Mouse (Mus musculus) splenic B cell, adult 2 months (primary cell): ENCODE results near the gene Ppp1r14a.

ENCODE experiments used
- DNase-seq: peaks from one replicate; pipeline ENCODE4 v3.0.0-alpha.2; 2011; ENCODE audit warnings: low read depth, low spot score
- H3K27me3 ChIP-seq: 2 replicates; pipeline ENCODE4 v1.6.1; 2012; ENCODE audit warnings: mild to moderate bottlenecking, low read length, moderate library complexity, mixed read lengths; ENCODE audit not compliant: control insufficient read depth, poor library complexity, insufficient read depth, severe bottlenecking
- H3K36me3 ChIP-seq: 2 replicates; pipeline ENCODE4 v1.6.1; 2012; ENCODE audit warnings: mild to moderate bottlenecking, low read length, moderate library complexity, mixed read lengths; ENCODE audit not compliant: control insufficient read depth, poor library complexity, insufficient read depth, severe bottlenecking

Ppp1r14a gene

DNA sequence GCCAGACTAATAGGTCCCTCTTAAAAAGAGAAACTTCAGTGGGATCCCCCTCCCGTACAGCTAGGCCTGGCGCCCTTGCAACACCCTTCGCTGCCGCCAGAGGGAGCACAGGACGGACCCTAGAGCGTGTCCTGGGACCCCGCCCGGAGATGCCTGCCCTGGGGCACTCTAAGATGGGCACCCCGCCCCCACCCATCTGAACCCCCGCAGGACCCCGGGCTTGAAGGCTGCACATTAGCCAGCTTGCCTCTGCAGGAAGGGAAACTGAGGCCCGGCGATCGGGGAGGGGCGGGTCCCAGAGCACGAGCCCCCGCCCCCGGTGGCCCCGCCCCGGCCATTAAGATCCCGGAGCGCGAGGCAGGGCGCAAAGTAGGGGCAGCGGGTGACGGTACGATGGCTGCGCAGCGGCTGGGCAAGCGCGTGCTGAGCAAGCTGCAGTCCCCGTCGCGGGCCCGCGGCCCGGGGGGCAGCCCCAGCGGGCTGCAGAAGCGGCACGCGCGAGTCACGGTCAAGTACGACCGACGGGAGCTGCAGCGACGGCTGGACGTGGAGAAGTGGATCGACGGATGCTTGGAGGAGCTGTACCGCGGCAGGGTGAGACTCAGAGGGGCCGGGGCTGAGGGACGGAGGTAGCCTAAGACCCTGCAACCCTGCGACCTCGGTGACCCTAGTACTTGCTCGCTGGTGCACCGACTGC lies at the start of gene Ppp1r14a:
Ppp1r14a (plus strand) TSS at position 367 of the 697 bp plus-strand sequence.
- H3K27me3 ChIP-seq, result no peaks in the 10 kb centered on the region
- DNase-seq, result peak; percentile 70
- no peaks in the 10 kb centered on the region for H3K36me3 ChIP-seq

GRCm38 (mm10) chr7:29244732-29245416 lies 44.2 kb upstream of the Ppp1r14a start:
- DNase-seq, result peak; percentile 60
- no peaks in the 10 kb centered on the region for H3K36me3 ChIP-seq

GRCm38 (mm10) chr7:29246015-29246414 lies 43.1 kb upstream of the Ppp1r14a start:
- DNase-seq, result no peak
- Histone ChIP-seq H3K36me3 (no peaks in the 10 kb centered on the region), H3K27me3 (no peaks in the 10 kb centered on the region)

More at GRCm38 (mm10) chr7:29244732-29245416, 44.2 kb upstream of the Ppp1r14a start:
- H3K27me3 ChIP-seq, result no peaks in the 10 kb centered on the region

DNA sequence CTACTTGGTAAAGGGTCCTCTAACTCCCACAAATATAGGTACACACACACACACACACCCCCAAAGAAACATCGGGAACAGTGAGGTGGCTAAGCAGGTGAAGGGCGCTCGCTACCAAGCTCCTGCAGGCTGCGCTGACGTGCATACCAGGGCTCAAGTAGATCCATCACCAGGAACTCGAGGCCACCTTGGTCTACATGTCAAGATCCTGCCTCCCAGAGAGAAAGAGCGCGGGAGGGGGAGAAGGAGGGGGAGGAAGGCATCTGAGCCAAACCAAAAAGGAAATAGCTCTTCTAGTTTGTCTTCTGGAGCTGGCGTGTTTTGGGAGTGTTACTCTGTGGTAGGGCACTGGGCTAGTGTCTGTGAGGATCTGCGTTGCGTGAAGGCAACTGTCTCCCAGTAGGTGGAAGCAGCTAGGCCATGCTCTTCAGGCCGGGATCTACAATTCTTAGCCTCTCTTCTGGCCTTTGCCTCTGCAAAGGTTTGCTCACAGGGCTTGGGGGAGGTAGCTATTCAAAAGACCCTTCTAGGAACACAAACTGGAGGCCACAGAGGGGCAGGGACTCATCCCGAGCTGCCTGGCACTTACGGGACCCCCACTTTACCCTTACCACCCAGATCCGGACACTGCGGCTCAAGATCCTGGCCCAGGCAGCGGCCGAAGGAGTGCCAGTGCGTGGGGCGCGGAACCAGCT lies 42.3 kb upstream of the Ppp1r14a start:
- no peaks in the 10 kb centered on the region for H3K36me3 ChIP-seq
- no peaks in the 10 kb centered on the region for H3K27me3 ChIP-seq
- DNase-seq, result no peak

- Histone ChIP-seq H3K27me3 (no peaks in the 10 kb centered on the region), H3K36me3 (no peaks in the 10 kb centered on the region)
- DNase-seq, result peak; percentile 82
These were observed 41.8 kb upstream of the Ppp1r14a start for GRCm38 (mm10) chr7:29247314-29247700.

DNA sequence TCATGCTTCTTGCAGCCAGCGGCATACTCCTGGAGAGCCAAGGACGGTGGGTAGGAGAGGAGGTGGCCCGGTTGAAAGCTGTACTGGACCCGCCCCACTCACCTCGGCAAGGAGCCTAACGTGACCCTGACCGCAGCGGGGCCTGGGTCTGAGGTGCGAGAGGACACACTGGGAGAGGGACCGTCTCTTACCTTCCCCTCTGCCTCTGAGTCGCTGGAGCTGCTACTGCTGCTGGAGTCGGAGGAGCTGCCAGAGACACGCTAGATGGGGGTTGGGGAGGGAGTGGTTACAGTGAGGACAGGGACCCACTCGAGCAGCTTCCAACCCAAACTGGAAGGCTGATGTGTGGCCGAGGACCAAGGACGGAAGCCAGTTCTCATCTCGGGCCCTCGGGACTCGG lies 41.4 kb upstream of the Ppp1r14a start:
- H3K36me3 ChIP-seq, result no peaks in the 10 kb centered on the region
- no peak for DNase-seq
- no peaks in the 10 kb centered on the region for H3K27me3 ChIP-seq

- DNase-seq, result peak; percentile 37
- Histone ChIP-seq H3K27me3 (no peaks in the 10 kb centered on the region), H3K36me3 (no peaks in the 10 kb centered on the region)
These were observed 40.8 kb upstream of the Ppp1r14a start, which contains the start of gene 2200002D01Rik for GRCm38 (mm10) chr7:29248261-29248841. TSS of gene 2200002D01Rik (minus strand) at chr7:29248466.

GRCm38 (mm10) chr7:29251166-29251565 lies 37.9 kb upstream of the Ppp1r14a start:
- H3K36me3 ChIP-seq, result no peaks in the 10 kb centered on the region
- no peak for DNase-seq
- no peaks in the 10 kb centered on the region for H3K27me3 ChIP-seq

DNA sequence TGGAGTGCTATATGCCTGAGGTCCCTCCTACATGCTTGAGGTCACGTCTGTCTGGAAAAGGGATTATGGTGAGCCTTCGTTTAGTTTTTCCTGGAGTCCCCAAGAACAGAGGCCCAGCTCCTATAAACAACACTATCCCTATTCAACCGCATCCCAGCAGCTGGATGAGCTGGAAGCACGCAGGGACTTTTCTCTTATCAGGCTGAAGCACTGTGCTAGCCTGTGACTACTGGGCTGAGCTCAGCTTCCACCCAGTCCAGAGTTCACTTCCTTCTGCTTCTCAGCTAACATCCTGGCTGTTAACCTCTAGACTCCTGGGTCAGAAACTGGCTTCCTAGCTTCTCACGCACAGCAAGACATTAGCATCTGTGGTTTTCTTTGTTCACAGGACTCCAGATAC lies 35.3 kb upstream of the Ppp1r14a start:
- H3K27me3 ChIP-seq, result no peaks in the 10 kb centered on the region

DNA sequence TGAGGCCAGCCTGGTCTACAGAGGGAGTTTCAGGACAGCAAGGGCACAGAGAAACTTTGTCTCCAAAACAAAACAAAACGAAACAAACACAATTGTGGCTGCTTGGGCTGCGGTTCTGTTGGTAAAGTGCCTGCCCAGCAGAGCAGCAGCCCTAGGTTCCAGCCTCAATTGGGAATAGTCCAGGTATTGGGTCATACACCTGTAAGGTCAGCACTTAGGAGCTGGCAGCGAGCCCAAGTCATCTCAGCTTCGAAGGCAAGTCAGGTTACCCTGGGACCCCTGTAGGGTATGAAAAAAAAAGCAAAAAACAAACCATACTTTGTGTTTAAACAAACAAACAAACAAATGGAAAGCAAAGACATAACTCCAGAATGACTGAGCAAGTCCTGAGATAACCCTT lies 33.2 kb upstream of the Ppp1r14a start:
- Histone ChIP-seq H3K27me3 (no peaks in the 10 kb centered on the region), H3K36me3 (peaks cover 2% of the 10 kb centered on the region; the same call in 1 of the 2 replicates)
- DNase-seq, result no peak

More for the DNA sequence above, 35.3 kb upstream of the Ppp1r14a start:
- DNase-seq, result no peak
- no peaks in the 10 kb centered on the region; the same call in 1 of the 2 replicates for H3K36me3 ChIP-seq

- Histone ChIP-seq H3K36me3 (peaks cover 2% of the 10 kb centered on the region; the same call in 1 of the 2 replicates), H3K27me3 (no peaks in the 10 kb centered on the region)
- no peak for DNase-seq
These were observed 31.7 kb upstream of the Ppp1r14a start for GRCm38 (mm10) chr7:29257368-29257767.

DNA sequence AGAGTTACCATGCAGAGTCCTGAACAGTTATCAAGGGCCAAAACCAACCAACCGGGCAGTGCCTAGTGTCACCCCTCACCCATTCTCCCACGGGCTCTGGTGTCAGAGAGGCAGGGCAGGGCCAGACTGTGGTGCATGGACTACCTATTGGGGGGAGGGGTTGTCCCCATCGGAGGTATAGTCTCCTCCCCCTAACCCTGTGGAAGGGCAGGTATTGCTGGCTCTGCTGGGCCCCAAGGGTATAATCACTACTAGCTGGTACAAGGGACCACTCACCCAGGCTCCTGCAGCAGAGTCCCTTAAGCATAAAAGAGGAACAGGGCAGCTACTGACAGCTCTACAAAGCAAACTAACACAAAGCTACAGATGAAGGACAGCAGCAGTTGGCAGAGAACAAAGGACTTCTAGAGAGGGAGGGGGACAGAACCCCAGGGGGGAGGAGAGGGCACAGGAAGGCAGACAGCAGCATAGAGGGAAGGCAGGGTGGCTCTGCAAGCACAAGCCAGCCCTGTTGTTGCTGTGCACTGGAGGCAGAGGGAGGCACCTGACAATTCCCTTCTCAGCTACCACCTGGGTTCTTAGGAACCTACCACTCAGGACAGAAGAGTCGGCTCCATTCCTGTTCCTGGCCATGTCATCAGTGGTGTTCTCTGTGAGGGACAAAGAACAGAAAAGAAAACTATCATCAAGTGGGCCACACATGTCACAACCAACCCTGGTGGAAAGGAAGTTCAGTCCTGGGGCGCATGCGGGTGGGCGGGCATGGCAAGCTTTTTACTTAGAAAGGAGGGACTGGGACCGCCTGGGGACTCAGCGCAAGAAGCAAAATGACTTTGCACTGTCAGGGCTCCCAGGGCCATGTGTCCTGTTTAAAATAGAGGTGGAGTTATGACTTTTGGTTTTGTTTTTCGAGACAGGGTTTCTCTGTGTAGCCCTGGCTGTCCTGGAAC lies 29.1 kb upstream of the Ppp1r14a start:
- DNase-seq, result no peak

DNA sequence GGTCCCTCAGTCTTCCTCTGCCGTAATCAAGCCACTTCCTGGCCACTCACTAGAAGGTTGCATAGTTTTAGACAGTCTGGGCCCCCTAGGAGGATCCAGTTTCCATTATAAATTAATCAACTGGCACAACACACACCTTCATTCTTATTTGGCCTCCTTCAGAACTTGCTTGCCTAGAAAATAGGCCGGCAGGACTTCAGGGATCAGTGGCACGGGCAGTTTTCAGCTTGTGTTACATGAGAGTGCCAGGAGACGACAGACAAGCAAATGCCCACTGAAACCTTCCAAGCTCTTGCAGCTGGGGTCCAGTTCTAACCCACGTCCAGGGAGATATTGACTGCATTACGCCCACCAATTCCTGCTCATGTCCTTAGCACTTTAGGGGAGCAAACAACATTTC lies 27.0 kb upstream of the Ppp1r14a start:
- H3K36me3 ChIP-seq, result peaks cover 2% of the 10 kb centered on the region; the same call in 1 of the 2 replicates
- H3K27me3 ChIP-seq, result no peaks in the 10 kb centered on the region
- DNase-seq, result no peak

More for the DNA sequence above, 29.1 kb upstream of the Ppp1r14a start:
- no peaks in the 10 kb centered on the region for H3K27me3 ChIP-seq
- H3K36me3 ChIP-seq, result peaks cover 2% of the 10 kb centered on the region; the same call in 1 of the 2 replicates

DNA sequence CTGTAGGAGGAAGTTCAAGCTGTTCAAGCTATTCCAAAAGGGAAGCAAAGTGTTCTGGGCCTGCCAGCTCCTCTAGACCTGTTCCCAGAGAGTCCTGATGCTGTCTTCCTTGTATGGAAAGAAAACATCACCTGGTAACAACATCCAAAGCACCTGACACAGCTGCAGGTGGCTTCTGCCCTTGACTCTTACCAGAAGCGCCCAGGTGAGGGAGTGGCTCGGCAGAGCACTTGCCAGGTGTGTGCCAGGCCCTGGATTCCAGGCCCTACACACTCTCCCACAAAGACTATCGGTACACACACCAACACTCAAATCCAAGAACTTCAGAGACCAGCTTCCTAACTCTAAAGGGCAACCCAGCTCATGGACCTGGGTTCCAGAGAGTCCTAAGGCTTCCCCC lies 25.3 kb upstream of the Ppp1r14a start:
- Histone ChIP-seq H3K27me3 (no peaks in the 10 kb centered on the region), H3K36me3 (peaks cover 2% of the 10 kb centered on the region; the same call in 1 of the 2 replicates)
- DNase-seq, result no peak
